ENCODE assay signal across 21 mouse cellular contexts in the genomic region with DNA sequence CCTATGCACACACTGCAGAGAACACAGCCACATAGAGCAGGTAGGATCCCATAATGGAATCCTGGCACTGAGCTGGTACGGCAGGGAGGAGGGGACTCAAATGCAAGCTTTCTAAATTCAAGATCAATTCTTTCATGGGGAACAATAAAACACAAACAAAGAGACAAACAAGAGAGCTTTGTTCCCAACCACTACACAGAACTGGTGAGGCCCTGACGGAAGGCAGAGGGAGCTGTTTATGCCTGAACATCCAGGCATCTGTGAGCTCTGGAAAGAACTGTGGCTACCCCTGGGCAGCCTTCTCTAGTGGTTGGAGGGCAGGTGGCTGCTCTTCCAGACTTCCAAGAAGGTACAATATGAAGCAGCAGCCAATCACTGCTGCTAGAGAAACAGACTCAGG. TPM values are rescaled to one million over a fixed set of nuclear protein-coding genes. Genes with fewer than 3 reads are reported as not detected.
DNase-seq lines count a peak whose midpoint lies in the region; ATAC-seq lines count a peak whose summit lies in the region.
"Had no signal": no experiment of that assay in that cellular context is flagged by ENCODE, and none has a peak within 500 bp of the region (broad histone marks: within the 10 kb centered on the region; RNA-seq: fewer than 3 reads in every experiment).

No protein-coding gene starts in this region.

- no peak for DNase-seq in frontal cortex, postnatal 10 days (ENCODE audit: low spot score in 2 of 2)
- peak; percentile 56 for DNase-seq in layer of hippocampus, adult 9-11 months
- DNase-seq in layer of hippocampus, postnatal 36 days: no peak
- peak; percentile 84 for DNase-seq in brain, adult 2 months (ENCODE audit: low read depth, low spot score)
- DNase-seq in heart, adult 9 months (ENCODE audit: low spot score in 2 of 2): no peak
- DNase-seq: adrenal gland, postnatal 14 days; B cell, adult 2 months; cerebellum, adult 11-12 months; cerebellum, adult 9-10 months; cerebellum, postnatal 14 days; embryo, embryonic 11 days; gastrocnemius, adult 2 months; gastrocnemius, postnatal 14 days; heart, adult 11 months; heart, postnatal 10 days; heart, postnatal 36 days had no signal

- peak; percentile 50 for ATAC-seq in frontal cortex, adult (ENCODE audit: low TSS enrichment)
- ATAC-seq: forebrain, embryonic 15.5 days; hindbrain, embryonic 16.5 days; intestine, embryonic 15.5 days; Patski had no signal

RNA-seq across cellular contexts. Expression of gene Dip2a, which starts 13.1 kb away (rescaled TPM):
- total RNA-seq in layer of hippocampus, postnatal 36 days (2021): 10 to 100 TPM; 49.3 to 56.3 TPM

Comparison
In these comparisons a context has a peak if more than half of its experiments do, and no peak if none do; other contexts are left out.
1. DNase-seq: peak in layer of hippocampus, adult 9-11 months (single experiment) and brain, adult 2 months (single experiment); none in frontal cortex, postnatal 10 days (0 of 2), layer of hippocampus, postnatal 36 days (0 of 2) and heart, adult 9 months (0 of 2).